Comparison of ENCODE assay signal across 14 mouse cellular contexts in genomic region chr13:95657171-95657570, GRCm38 (mm10). TPM values are rescaled to one million over a fixed set of nuclear protein-coding genes. Genes with fewer than 3 reads are reported as not detected.
DNase-seq lines count a peak whose midpoint lies in the region; ATAC-seq and TF ChIP-seq lines count a peak whose summit lies in the region.
"Had no signal": no experiment of that assay in that cellular context is flagged by ENCODE, and none has a peak within 500 bp of the region (broad histone marks: within the 10 kb centered on the region; RNA-seq: fewer than 3 reads in every experiment).

No protein-coding gene starts in this region.

- H3K27me3 ChIP-seq in heart, embryonic 15.5 days, result no peaks in the 10 kb centered on the region
- H3K27me3 ChIP-seq in E14TG2a.4 (ENCODE audit: insufficient read depth, low read length), result no peaks in the 10 kb centered on the region
- no peaks in the 10 kb centered on the region for H3K27me3 ChIP-seq in liver, adult 2 months (ENCODE audit: control insufficient read depth, insufficient read depth, low read length)
- H3K27me3 ChIP-seq in hindbrain, embryonic 16.5 days (replicated peaks; ENCODE audit: control insufficient read depth, insufficient read depth, low read length), result no peaks in the 10 kb centered on the region
- H3K27me3 ChIP-seq: Patski had no signal

- peak; percentile 65 for ATAC-seq in heart, embryonic 15.5 days (replicated peaks; ENCODE audit: insufficient number of reproducible peaks, insufficient read depth, low FRiP score, low read depth)
- ATAC-seq in hindbrain, embryonic 16.5 days, result no peak
- ATAC-seq: Patski had no signal

- H3K4me3 ChIP-seq in heart, embryonic 15.5 days, result no peak overlapping the region
- H3K4me3 ChIP-seq in E14TG2a.4 (replicated peaks; ENCODE audit: low read length), result peak overlapping the region; percentile 11; the same call in 1 of the 2 replicates
- no peak overlapping the region for H3K4me3 ChIP-seq in liver, adult 2 months (ENCODE audit: insufficient read depth, low read depth, low read length)
- H3K4me3 ChIP-seq in hindbrain, embryonic 16.5 days (ENCODE audit: low read length), result no peak overlapping the region
- H3K4me3 ChIP-seq: myocyte had no signal

- no peak for TF ChIP-seq POLR2A in liver, adult 2 months (IDR thresholded peaks at IDR 0.05; ENCODE audit: extremely low read depth, insufficient read depth, low read length)

- WGBS in heart, embryonic 15.5 days, result 37% methylated on average over 9 of the region's 9 CpGs
- 76% methylated on average over 9 of the region's 9 CpGs for WGBS in liver, adult 2 months
- WGBS in hindbrain, embryonic 16.5 days, result 75% methylated on average over 9 of the region's 9 CpGs

- H3K9me3 ChIP-seq in heart, embryonic 15.5 days (replicated peaks), result no peaks in the 10 kb centered on the region
- H3K9me3 ChIP-seq in E14TG2a.4 (ENCODE audit: low read length), result peaks cover 3% of the 10 kb centered on the region
- no peaks in the 10 kb centered on the region for H3K9me3 ChIP-seq in hindbrain, embryonic 16.5 days (ENCODE audit: control insufficient read depth, low read length)

- no peaks in the 10 kb centered on the region for H3K79me2 ChIP-seq in liver, adult 2 months (ENCODE audit: control insufficient read depth, insufficient read depth, low read length)

- no peak overlapping the region for H3K4me2 ChIP-seq in heart, embryonic 15.5 days
- no peak overlapping the region for H3K4me2 ChIP-seq in hindbrain, embryonic 16.5 days (ENCODE audit: low read length)

- DNase-seq in heart, adult 18-20 months, result no peak
- DNase-seq in 416B (ENCODE audit: low read depth), result peak; percentile 99
- DNase-seq in liver, adult 2 months (ENCODE audit: extremely low read depth, low read depth, low spot score), result peak; percentile 25
- no peak for DNase-seq in cerebellum, adult 11-12 months
- DNase-seq in retina, embryonic 14.5 days (ENCODE audit: low spot score), result no peak
- DNase-seq: cerebellum, postnatal 25 days; lung, postnatal 14 days; thymus, adult 18-20 months had no signal

- no peak for TF ChIP-seq CTCF in E14TG2a.4 (conservative IDR thresholded peaks at IDR 0.05; ENCODE audit: low read length)
- no peak for TF ChIP-seq CTCF in liver, adult 2 months (IDR thresholded peaks at IDR 0.05; ENCODE audit: low read depth, low read length)

- no peaks in the 10 kb centered on the region for H3K36me3 ChIP-seq in heart, embryonic 15.5 days
- H3K36me3 ChIP-seq in E14TG2a.4 (ENCODE audit: insufficient read depth, low read length), result peaks cover 7% of the 10 kb centered on the region; the same call in 1 of the 2 replicates
- H3K36me3 ChIP-seq in liver, adult 2 months (ENCODE audit: control insufficient read depth, insufficient read depth, low read length), result peaks cover 48% of the 10 kb centered on the region
- no peaks in the 10 kb centered on the region for H3K36me3 ChIP-seq in hindbrain, embryonic 16.5 days (ENCODE audit: control insufficient read depth, insufficient read depth, low read length)

- peak overlapping the region; percentile 11; the same call in 1 of the 2 replicates for H3K27ac ChIP-seq in heart, embryonic 15.5 days
- H3K27ac ChIP-seq in liver, adult 2 months (replicated peaks; ENCODE audit: insufficient read depth, low read depth, low read length), result peak overlapping the region; percentile 15
- no peak overlapping the region for H3K27ac ChIP-seq in hindbrain, embryonic 16.5 days (ENCODE audit: low read depth, low read length)

- H3K9ac ChIP-seq in heart, embryonic 15.5 days, result no peak overlapping the region
- H3K9ac ChIP-seq in liver, adult 2 months (ENCODE audit: low read depth, low read length), result no peak overlapping the region
- no peak overlapping the region for H3K9ac ChIP-seq in hindbrain, embryonic 16.5 days (ENCODE audit: low read depth, low read length)

- peaks cover 11% of the 10 kb centered on the region for H3K4me1 ChIP-seq in heart, embryonic 15.5 days (replicated peaks)
- H3K4me1 ChIP-seq in E14TG2a.4 (replicated peaks; ENCODE audit: low read depth, low read length), result peaks cover 60% of the 10 kb centered on the region
- H3K4me1 ChIP-seq in liver, adult 2 months (ENCODE audit: control insufficient read depth, insufficient read depth, low read length), result peaks cover 4% of the 10 kb centered on the region; the same call in 1 of the 2 replicates
- H3K4me1 ChIP-seq in hindbrain, embryonic 16.5 days (ENCODE audit: control insufficient read depth, insufficient read depth, low read depth, low read length), result no peaks in the 10 kb centered on the region; the same call in 1 of the 2 replicates

RNA-seq across cellular contexts. Expression of gene F2r, which starts 38.9 kb away (rescaled TPM):
- polyA plus RNA-seq in heart, embryonic 15.5 days (2015; fragmentation: Nextera tagmentation; extraction: Ambion mirVana), result 98.6 and 109 TPM in 2 replicates
- 10 to 100 TPM; 20.6 to 22.6 TPM for total RNA-seq in heart, adult 18-20 months (2021)
- 10.0 and 11.4 TPM in 2 replicates for total RNA-seq in liver, adult 2 months (2014; rRNA removed)
- polyA plus RNA-seq in liver, adult 2 months (2012; rRNA removed), result 7.4 and 7.8 TPM in 2 replicates
- 55.8 and 59.4 TPM in 2 replicates for polyA plus RNA-seq in hindbrain, embryonic 16.5 days (2015; fragmentation: Nextera tagmentation; extraction: Ambion mirVana)

RNA-seq across cellular contexts. Expression of gene F2rl2, which starts 39.5 kb away (rescaled TPM):
- polyA plus RNA-seq in heart, embryonic 15.5 days (2015; fragmentation: Nextera tagmentation; extraction: Ambion mirVana), result 0.47 and 0.52 TPM in 2 replicates
- under 1 TPM; 0.15 to 0.20 TPM for total RNA-seq in heart, adult 18-20 months (2021)
- 0.07 TPM in 1 of 2 replicates, not detected in the other for total RNA-seq in liver, adult 2 months (2014; rRNA removed)
- 0.06 and 0.15 TPM in 2 replicates for polyA plus RNA-seq in liver, adult 2 months (2012; rRNA removed)
- polyA plus RNA-seq in hindbrain, embryonic 16.5 days (2015; fragmentation: Nextera tagmentation; extraction: Ambion mirVana), result 0.89 TPM in 2 replicates
- total RNA-seq: gastrocnemius, adult 8-10 months had no signal
- polyA plus RNA-seq: Patski had no signal

Comparison
In these comparisons a context has a peak if more than half of its experiments do, and no peak if none do; other contexts are left out.
1. DNase-seq: peak in 416B (single experiment) and liver, adult 2 months (single experiment); none in heart, adult 18-20 months (0 of 2), cerebellum, adult 11-12 months (single experiment) and retina, embryonic 14.5 days (single experiment).